Comparison of ENCODE assay signal across 13 mouse cellular contexts in the genomic region with DNA sequence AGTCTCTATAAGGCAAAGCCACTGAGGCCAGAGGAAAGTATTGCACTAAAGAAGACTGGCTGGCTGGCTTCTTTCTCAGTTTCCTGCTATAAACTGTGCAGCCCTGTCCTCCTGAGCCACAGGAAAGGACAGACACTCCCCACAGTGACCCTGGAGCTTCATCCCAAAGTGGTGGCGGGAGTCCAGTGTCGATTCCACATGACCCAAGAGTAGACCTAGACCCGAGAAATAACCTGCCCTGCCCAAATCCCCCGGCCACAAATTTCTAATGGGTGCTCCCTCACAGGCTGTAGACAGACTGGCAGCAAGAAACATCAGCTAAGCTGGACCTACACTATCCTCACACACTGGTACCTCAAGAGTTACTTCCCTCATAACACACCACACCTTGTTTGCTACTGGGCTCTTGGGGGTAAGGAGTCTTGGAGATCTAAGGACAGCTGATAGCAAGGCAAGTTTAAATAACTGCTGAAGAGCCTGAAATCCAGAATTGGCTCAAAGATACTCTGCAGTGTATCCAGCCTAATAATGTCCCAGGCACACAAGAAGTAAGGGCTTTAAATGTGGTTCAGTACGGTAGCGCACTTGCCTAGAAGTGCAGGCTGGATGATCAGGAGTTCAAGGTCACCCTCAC. TPM values are rescaled to one million over a fixed set of nuclear protein-coding genes. Genes with fewer than 3 reads are reported as not detected.
DNase-seq lines count a peak whose midpoint lies in the region; ATAC-seq lines count a peak whose summit lies in the region.
"Had no signal": no experiment of that assay in that cellular context is flagged by ENCODE, and none has a peak within 500 bp of the region (broad histone marks: within the 10 kb centered on the region; RNA-seq: fewer than 3 reads in every experiment).

No protein-coding gene starts in this region.

- no peaks in the 10 kb centered on the region for H3K36me3 ChIP-seq in liver, embryonic 11.5 days (ENCODE audit: control insufficient read depth, insufficient read depth, low read length)
- H3K36me3 ChIP-seq in limb, embryonic 15.5 days, result no peaks in the 10 kb centered on the region
- H3K36me3 ChIP-seq: liver, embryonic 13.5 days; midbrain, embryonic 10.5 days had no signal

- ATAC-seq in liver, embryonic 11.5 days (replicated peaks; ENCODE audit: low FRiP score), result no peak
- no peak for ATAC-seq in limb, embryonic 15.5 days (ENCODE audit: insufficient number of reproducible peaks, low FRiP score, low TSS enrichment, low read depth)
- ATAC-seq: forebrain, postnatal 0 days; hindbrain, postnatal 0 days had no signal

- peak; percentile 61 for DNase-seq in cerebellum, adult 9-11 months
- no peak for DNase-seq in cerebellum, adult 18-20 months
- no peak for DNase-seq in liver, embryonic 11.5 days (ENCODE audit: low spot score)
- no peak for DNase-seq in liver
- DNase-seq in embryo, embryonic 11 days, result no peak
- DNase-seq in left cerebral cortex, postnatal 10 days (ENCODE audit: extremely low spot score in 1 of 2, low spot score in 2 of 2), result no peak
- DNase-seq: forebrain, postnatal 0 days; gastrocnemius, postnatal 14 days; liver, embryonic 13.5 days had no signal

- no peak overlapping the region for H3K9ac ChIP-seq in liver, embryonic 11.5 days (ENCODE audit: low read depth, low read length)
- no peak overlapping the region for H3K9ac ChIP-seq in limb, embryonic 15.5 days

- H3K27me3 ChIP-seq in liver, embryonic 11.5 days (replicated peaks; ENCODE audit: control insufficient read depth, insufficient read depth, low read length), result peaks cover 3% of the 10 kb centered on the region; the same call in 1 of the 2 replicates
- H3K27me3 ChIP-seq in limb, embryonic 15.5 days, result no peaks in the 10 kb centered on the region

- 79% methylated on average over 6 of the region's 6 CpGs for WGBS in liver, embryonic 11.5 days
- WGBS in limb, embryonic 15.5 days, result 81% methylated on average over 6 of the region's 6 CpGs

- intact Hi-C loops in left cerebral cortex, postnatal 10 days (cut with DNase I), result no loop called here

- no peaks in the 10 kb centered on the region for H3K9me3 ChIP-seq in liver, embryonic 11.5 days (ENCODE audit: control insufficient read depth, low read length)
- H3K9me3 ChIP-seq in limb, embryonic 15.5 days, result no peaks in the 10 kb centered on the region
- H3K9me3 ChIP-seq: liver, embryonic 13.5 days; midbrain, embryonic 10.5 days had no signal

- H3K4me3 ChIP-seq in liver, embryonic 11.5 days (ENCODE audit: low read depth, low read length), result no peak overlapping the region
- no peak overlapping the region for H3K4me3 ChIP-seq in brown adipose tissue, adult 24 weeks (ENCODE audit: insufficient read depth, low read depth, low read length)
- H3K4me3 ChIP-seq in limb, embryonic 15.5 days, result no peak overlapping the region

- peaks cover 27% of the 10 kb centered on the region for H3K4me1 ChIP-seq in liver, embryonic 11.5 days (replicated peaks; ENCODE audit: control insufficient read depth, insufficient read depth, low read length)
- peaks cover 19% of the 10 kb centered on the region for H3K4me1 ChIP-seq in brown adipose tissue, adult 24 weeks (ENCODE audit: control insufficient read depth, insufficient read depth, insufficient read length, low read length)
- H3K4me1 ChIP-seq in limb, embryonic 15.5 days, result peaks cover 61% of the 10 kb centered on the region

- no peak overlapping the region for H3K4me2 ChIP-seq in liver, embryonic 11.5 days
- no peak overlapping the region for H3K4me2 ChIP-seq in limb, embryonic 15.5 days

- H3K27ac ChIP-seq in liver, embryonic 11.5 days (ENCODE audit: low read depth, low read length), result peak overlapping the region; percentile 25; the same call in 1 of the 2 replicates
- H3K27ac ChIP-seq in brown adipose tissue, adult 24 weeks (replicated peaks; ENCODE audit: low read depth, low read length), result 0 out of 2 replicates have a peak overlapping the region, but pooled peaks have one; percentile 13
- peak overlapping the region; percentile 97 for H3K27ac ChIP-seq in limb, embryonic 15.5 days
- H3K27ac ChIP-seq: liver, embryonic 13.5 days had no signal

RNA-seq across cellular contexts. Expression of a gene that starts 1.7 kb away (rescaled TPM):
- polyA plus RNA-seq in liver, embryonic 11.5 days (2014; fragmentation: Nextera tagmentation; extraction: Ambion mirVana), result 14.0 and 17.2 TPM in 2 replicates
- 19.5 and 26.5 TPM in 2 replicates for polyA plus RNA-seq in brown adipose tissue, adult 24 weeks (2012; ENCODE audit: insufficient read depth, insufficient read length, missing spikeins)
- 32.7 and 34.1 TPM in 2 replicates for polyA plus RNA-seq in limb, embryonic 15.5 days (2015; fragmentation: Nextera tagmentation; extraction: Ambion mirVana)
- 100 to 1,000 TPM; 131 to 146 TPM for total RNA-seq in left cerebral cortex, postnatal 10 days (2021)

Comparison
In these comparisons a context has a peak if more than half of its experiments do, and no peak if none do; other contexts are left out.
1. H3K27ac ChIP-seq: peak in every context shown above with its lines; median percentile 97 in limb, embryonic 15.5 days; 25 in liver, embryonic 11.5 days; 13 in brown adipose tissue, adult 24 weeks.